Mouse (Mus musculus): ENCODE measurements at regions not wholly inside any gene's neighbourhood (a gene's known extent, or its start where the extent isn't known, plus 50 kb on each side); places are given as distances from the start of the nearest gene placed in this dataset.

- no peak for DNase-seq (ENCODE audit: low read depth, low spot score)
Observed at GRCm38 (mm10) chr13:26080302-26080701, 689.7 kb downstream of the Hdgfl1 start.

- no peak for DNase-seq (ENCODE audit: low read depth, low spot score)
Observed at GRCm38 (mm10) chr13:26079362-26079761, 690.6 kb downstream of the Hdgfl1 start.

GRCm38 (mm10) chr13:26061322-26061721 is 708.6 kb downstream of the Hdgfl1 start:
- DNase-seq (ENCODE audit: low read depth, low spot score) = no peak

GRCm38 (mm10) chr13:26037699-26038098 is 732.3 kb downstream of the Hdgfl1 start:
- no peak for DNase-seq (ENCODE audit: low read depth, low spot score)

GRCm38 (mm10) chr13:26026386-26026785 is 743.6 kb downstream of the Hdgfl1 start:
- DNase-seq (ENCODE audit: low read depth, low spot score) = no peak

GRCm38 (mm10) chr13:26024696-26025095 is 745.3 kb downstream of the Hdgfl1 start:
- DNase-seq (ENCODE audit: low read depth, low spot score) = no peak

- DNase-seq (ENCODE audit: low read depth, low spot score) = no peak
Observed at GRCm38 (mm10) chr13:26020491-26020890, 749.5 kb downstream of the Hdgfl1 start.

GRCm38 (mm10) chr13:26009131-26009530 is 738.8 kb upstream of the Nrsn1 start:
- DNase-seq (ENCODE audit: low read depth, low spot score) = no peak

- DNase-seq (ENCODE audit: low read depth, low spot score) = peak; percentile 82
Observed at GRCm38 (mm10) chr13:26004768-26005560, 734.7 kb upstream of the Nrsn1 start.

- DNase-seq (ENCODE audit: low read depth, low spot score) = no peak
Observed at GRCm38 (mm10) chr13:25993526-25993925, 723.2 kb upstream of the Nrsn1 start.

GRCm38 (mm10) chr13:25989067-25989756 is 718.9 kb upstream of the Nrsn1 start:
- no peak for DNase-seq (ENCODE audit: low read depth, low spot score)

GRCm38 (mm10) chr13:25984535-25984934 is 714.2 kb upstream of the Nrsn1 start:
- no peak for DNase-seq (ENCODE audit: low read depth, low spot score)

GRCm38 (mm10) chr13:25983659-25984058 is 713.4 kb upstream of the Nrsn1 start:
- DNase-seq (ENCODE audit: low read depth, low spot score) = peak; percentile 24

- no peak for DNase-seq (ENCODE audit: low read depth, low spot score)
Observed at GRCm38 (mm10) chr13:25978648-25979047, 708.3 kb upstream of the Nrsn1 start.

- DNase-seq (ENCODE audit: low read depth, low spot score) = peak; percentile 58
Observed at GRCm38 (mm10) chr13:25958592-25958991, 688.3 kb upstream of the Nrsn1 start.

- DNase-seq (ENCODE audit: low read depth, low spot score) = no peak
Observed at GRCm38 (mm10) chr13:25958153-25958466, 687.8 kb upstream of the Nrsn1 start.

- DNase-seq (ENCODE audit: low read depth, low spot score) = no peak
Observed at GRCm38 (mm10) chr13:25957451-25958152, 687.3 kb upstream of the Nrsn1 start.

GRCm38 (mm10) chr13:25937631-25938030 is 667.3 kb upstream of the Nrsn1 start:
- DNase-seq (ENCODE audit: low read depth, low spot score) = no peak

GRCm38 (mm10) chr13:25933783-25934182 is 663.5 kb upstream of the Nrsn1 start:
- DNase-seq (ENCODE audit: low read depth, low spot score) = no peak

GRCm38 (mm10) chr13:25933246-25933645 is 662.9 kb upstream of the Nrsn1 start:
- no peak for DNase-seq (ENCODE audit: low read depth, low spot score)

GRCm38 (mm10) chr13:25932810-25933209 is 662.5 kb upstream of the Nrsn1 start:
- DNase-seq (ENCODE audit: low read depth, low spot score) = peak; percentile 59

GRCm38 (mm10) chr13:25932365-25932764 is 662.1 kb upstream of the Nrsn1 start:
- no peak for DNase-seq (ENCODE audit: low read depth, low spot score)

GRCm38 (mm10) chr13:25925685-25926084 is 655.4 kb upstream of the Nrsn1 start:
- peak; percentile 72 for DNase-seq (ENCODE audit: low read depth, low spot score)
